8 mouse cellular contexts compared by ENCODE assay signal in genomic region chr7:25281734-25282601, GRCm38 (mm10). TPM values are rescaled to one million over a fixed set of nuclear protein-coding genes. Genes with fewer than 3 reads are reported as not detected.
DNase-seq lines count a peak whose midpoint lies in the region; ATAC-seq and TF ChIP-seq lines count a peak whose summit lies in the region.

No protein-coding gene starts in this region.

- TF ChIP-seq POLR2A in kidney, adult 2 months (IDR thresholded peaks at IDR 0.05; ENCODE audit: low read depth, low read length) = peak; percentile 62

- TF ChIP-seq CTCF in kidney, adult 2 months (conservative IDR thresholded peaks at IDR 0.05; ENCODE audit: insufficient read depth, insufficient read length, low read depth, low read length) = no peak

- peaks cover 24% of the 10 kb centered on the region for H3K36me3 ChIP-seq in embryonic facial prominence, embryonic 12.5 days
- no peaks in the 10 kb centered on the region; the same call in 1 of the 2 replicates for H3K36me3 ChIP-seq in kidney, adult 2 months (ENCODE audit: control insufficient read depth, insufficient read depth, low read length)
- peaks cover 23% of the 10 kb centered on the region for H3K36me3 ChIP-seq in limb, embryonic 12.5 days
- H3K36me3 ChIP-seq in midbrain, embryonic 14.5 days (ENCODE audit: control insufficient read depth, insufficient read depth, low read length) = peaks cover 24% of the 10 kb centered on the region

- H3K4me2 ChIP-seq in embryonic facial prominence, embryonic 12.5 days (replicated peaks) = peak overlapping the region; percentile 92
- peak overlapping the region; percentile 98 for H3K4me2 ChIP-seq in limb, embryonic 12.5 days
- H3K4me2 ChIP-seq in midbrain, embryonic 14.5 days (ENCODE audit: low read length) = peak overlapping the region; percentile 83

- peak overlapping the region; percentile 89 for H3K4me3 ChIP-seq in embryonic facial prominence, embryonic 12.5 days
- peak overlapping the region; percentile 67 for H3K4me3 ChIP-seq in kidney, adult 2 months (ENCODE audit: insufficient read depth, low read depth, low read length)
- H3K4me3 ChIP-seq in limb, embryonic 12.5 days (replicated peaks) = peak overlapping the region; percentile 78
- peak overlapping the region; percentile 77 for H3K4me3 ChIP-seq in midbrain, embryonic 14.5 days (replicated peaks; ENCODE audit: low read depth, low read length)

- no peaks in the 10 kb centered on the region for H3K9me3 ChIP-seq in embryonic facial prominence, embryonic 12.5 days
- H3K9me3 ChIP-seq in limb, embryonic 12.5 days = no peaks in the 10 kb centered on the region
- no peaks in the 10 kb centered on the region for H3K9me3 ChIP-seq in midbrain, embryonic 14.5 days (ENCODE audit: control insufficient read depth, low read length)

- peak; percentile 84 for DNase-seq in 3T3-L1 (ENCODE audit: low read depth, low spot score)
- DNase-seq in adrenal gland, postnatal 36 days = peak; percentile 99
- DNase-seq in heart, adult 18-20 months = peak; percentile 97 to 98
- DNase-seq in kidney, adult 2 months = peak; percentile 99
- peak; percentile 99 for DNase-seq in midbrain, embryonic 14.5 days
- peak; percentile 96 for DNase-seq in spleen, adult 12 weeks (ENCODE audit: low spot score)

- peak; percentile 65 for ATAC-seq in embryonic facial prominence, embryonic 12.5 days (ENCODE audit: insufficient number of reproducible peaks, insufficient read depth, low FRiP score, low TSS enrichment)
- peak; percentile 64 for ATAC-seq in limb, embryonic 12.5 days (ENCODE audit: insufficient number of reproducible peaks, insufficient read depth, low FRiP score, low TSS enrichment, low read depth)
- peak; percentile 82 for ATAC-seq in midbrain, embryonic 14.5 days (ENCODE audit: low FRiP score, low TSS enrichment)

- H3K9ac ChIP-seq in embryonic facial prominence, embryonic 12.5 days = peak overlapping the region; percentile 80
- peak overlapping the region; percentile 81 for H3K9ac ChIP-seq in limb, embryonic 12.5 days (replicated peaks)
- peak overlapping the region; percentile 78 for H3K9ac ChIP-seq in midbrain, embryonic 14.5 days (replicated peaks; ENCODE audit: low read length)

- H3K27ac ChIP-seq in embryonic facial prominence, embryonic 12.5 days = peak overlapping the region; percentile 99
- peak overlapping the region; percentile 88 for H3K27ac ChIP-seq in kidney, adult 2 months (ENCODE audit: insufficient read depth, low read depth, low read length)
- H3K27ac ChIP-seq in limb, embryonic 12.5 days = peak overlapping the region; percentile 100
- peak overlapping the region; percentile 99 for H3K27ac ChIP-seq in midbrain, embryonic 14.5 days (replicated peaks; ENCODE audit: low read depth, low read length)

- no peaks in the 10 kb centered on the region for H3K27me3 ChIP-seq in embryonic facial prominence, embryonic 12.5 days
- no peaks in the 10 kb centered on the region for H3K27me3 ChIP-seq in kidney, adult 2 months (replicated peaks; ENCODE audit: control insufficient read depth, insufficient read depth, low read length)
- no peaks in the 10 kb centered on the region for H3K27me3 ChIP-seq in limb, embryonic 12.5 days
- H3K27me3 ChIP-seq in midbrain, embryonic 14.5 days (ENCODE audit: control insufficient read depth, insufficient read depth, low read length) = no peaks in the 10 kb centered on the region

- 1% methylated on average over 68 of the region's 108 CpGs for WGBS in embryonic facial prominence, embryonic 12.5 days
- WGBS in kidney, adult 2 months = 2% methylated on average over 92 of the region's 108 CpGs
- 2% methylated on average over 56 of the region's 108 CpGs for WGBS in limb, embryonic 12.5 days
- under 1% methylated on average over 75 of the region's 108 CpGs for WGBS in midbrain, embryonic 14.5 days

- H3K4me1 ChIP-seq in embryonic facial prominence, embryonic 12.5 days = peaks cover 50% of the 10 kb centered on the region
- H3K4me1 ChIP-seq in kidney, adult 2 months (ENCODE audit: control insufficient read depth, insufficient read depth, low read length) = peaks cover 28% of the 10 kb centered on the region
- peaks cover 56% of the 10 kb centered on the region for H3K4me1 ChIP-seq in limb, embryonic 12.5 days (replicated peaks)
- peaks cover 53% of the 10 kb centered on the region for H3K4me1 ChIP-seq in midbrain, embryonic 14.5 days (ENCODE audit: control insufficient read depth, insufficient read depth, low read length)

RNA-seq across cellular contexts. Expression of gene Cic, which starts 14.5 kb away (rescaled TPM):
- 100 to 1,000 TPM in 1 of 2 experiments, 10 to 100 TPM in 1; 94.8 to 116 TPM for total RNA-seq in adrenal gland, postnatal 36 days (2021)
- 45.7 and 47.0 TPM in 2 replicates for polyA plus RNA-seq in embryonic facial prominence, embryonic 12.5 days (2016; fragmentation: Nextera tagmentation; extraction: Ambion mirVana)
- 10 to 100 TPM; 45.1 to 63.1 TPM for total RNA-seq in heart, adult 18-20 months (2021)
- 41.8 and 41.9 TPM in 2 replicates for polyA plus RNA-seq in kidney, adult 2 months (2012; rRNA removed)
- 34.9 and 38.7 TPM in 2 replicates for polyA plus RNA-seq in limb, embryonic 12.5 days (2016; fragmentation: Nextera tagmentation; extraction: Ambion mirVana)
- 47.3 and 52.0 TPM in 2 replicates for polyA plus RNA-seq in midbrain, embryonic 14.5 days (2014; fragmentation: Nextera tagmentation; extraction: Ambion mirVana)

RNA-seq across cellular contexts. Expression of gene Pafah1b3, which starts 15.8 kb away (rescaled TPM):
- 10 to 100 TPM; 32.7 to 34.0 TPM for total RNA-seq in adrenal gland, postnatal 36 days (2021)
- polyA plus RNA-seq in embryonic facial prominence, embryonic 12.5 days (2016; fragmentation: Nextera tagmentation; extraction: Ambion mirVana) = 317 and 337 TPM in 2 replicates
- 1 to 10 TPM; 4.0 to 5.6 TPM for total RNA-seq in heart, adult 18-20 months (2021)
- 48.9 and 50.2 TPM in 2 replicates for polyA plus RNA-seq in kidney, adult 2 months (2012; rRNA removed)
- 288 and 295 TPM in 2 replicates for polyA plus RNA-seq in limb, embryonic 12.5 days (2016; fragmentation: Nextera tagmentation; extraction: Ambion mirVana)
- polyA plus RNA-seq in midbrain, embryonic 14.5 days (2014; fragmentation: Nextera tagmentation; extraction: Ambion mirVana) = 630 and 836 TPM in 2 replicates

RNA-seq across cellular contexts. Expression of gene Prr19, which starts 19.2 kb away (rescaled TPM):
- total RNA-seq in adrenal gland, postnatal 36 days (2021) = not detected
- polyA plus RNA-seq in embryonic facial prominence, embryonic 12.5 days (2016; fragmentation: Nextera tagmentation; extraction: Ambion mirVana) = 1.0 and 1.9 TPM in 2 replicates
- not detected for total RNA-seq in heart, adult 18-20 months (2021)
- polyA plus RNA-seq in kidney, adult 2 months (2012; rRNA removed) = 0.08 TPM in 1 of 2 replicates, not detected in the other
- 0.66 and 0.86 TPM in 2 replicates for polyA plus RNA-seq in limb, embryonic 12.5 days (2016; fragmentation: Nextera tagmentation; extraction: Ambion mirVana)
- 3.0 and 3.2 TPM in 2 replicates for polyA plus RNA-seq in midbrain, embryonic 14.5 days (2014; fragmentation: Nextera tagmentation; extraction: Ambion mirVana)

RNA-seq across cellular contexts. Expression of gene Tmem145, which starts 23.9 kb away (rescaled TPM):
- total RNA-seq in adrenal gland, postnatal 36 days (2021) = 1 to 10 TPM; 1.5 to 1.6 TPM
- 2.7 and 4.0 TPM in 2 replicates for polyA plus RNA-seq in embryonic facial prominence, embryonic 12.5 days (2016; fragmentation: Nextera tagmentation; extraction: Ambion mirVana)
- not detected for total RNA-seq in heart, adult 18-20 months (2021)
- polyA plus RNA-seq in kidney, adult 2 months (2012; rRNA removed) = 0.28 and 0.35 TPM in 2 replicates
- 1.1 and 1.3 TPM in 2 replicates for polyA plus RNA-seq in limb, embryonic 12.5 days (2016; fragmentation: Nextera tagmentation; extraction: Ambion mirVana)
- polyA plus RNA-seq in midbrain, embryonic 14.5 days (2014; fragmentation: Nextera tagmentation; extraction: Ambion mirVana) = 68.6 and 77.8 TPM in 2 replicates

RNA-seq across cellular contexts. Expression of gene Erf, which starts 31.4 kb away (rescaled TPM):
- total RNA-seq in adrenal gland, postnatal 36 days (2021) = 10 to 100 TPM; 25.4 to 40.9 TPM
- polyA plus RNA-seq in embryonic facial prominence, embryonic 12.5 days (2016; fragmentation: Nextera tagmentation; extraction: Ambion mirVana) = 20.0 and 20.8 TPM in 2 replicates
- total RNA-seq in heart, adult 18-20 months (2021) = 10 to 100 TPM; 15.8 to 16.9 TPM
- 37.0 and 46.2 TPM in 2 replicates for polyA plus RNA-seq in kidney, adult 2 months (2012; rRNA removed)
- 22.3 and 24.3 TPM in 2 replicates for polyA plus RNA-seq in limb, embryonic 12.5 days (2016; fragmentation: Nextera tagmentation; extraction: Ambion mirVana)
- 2.2 and 4.8 TPM in 2 replicates for polyA plus RNA-seq in midbrain, embryonic 14.5 days (2014; fragmentation: Nextera tagmentation; extraction: Ambion mirVana)

Comparison
In these comparisons a context has a peak if more than half of its experiments do, and no peak if none do; other contexts are left out.
1. Peak in every context shown above with its lines: DNase-seq, ATAC-seq, H3K4me3 ChIP-seq and H3K27ac ChIP-seq.